Mouse (Mus musculus): ENCODE measurements around the gene Ywhah. TPM values are rescaled to one million over a fixed set of nuclear protein-coding genes. Genes with fewer than 3 reads are reported as not detected.

Gene Ywhah
- 517 and 561 TPM in 2 replicates for polyA plus RNA-seq (2015; fragmentation: Nextera tagmentation; extraction: Ambion mirVana)

DNA sequence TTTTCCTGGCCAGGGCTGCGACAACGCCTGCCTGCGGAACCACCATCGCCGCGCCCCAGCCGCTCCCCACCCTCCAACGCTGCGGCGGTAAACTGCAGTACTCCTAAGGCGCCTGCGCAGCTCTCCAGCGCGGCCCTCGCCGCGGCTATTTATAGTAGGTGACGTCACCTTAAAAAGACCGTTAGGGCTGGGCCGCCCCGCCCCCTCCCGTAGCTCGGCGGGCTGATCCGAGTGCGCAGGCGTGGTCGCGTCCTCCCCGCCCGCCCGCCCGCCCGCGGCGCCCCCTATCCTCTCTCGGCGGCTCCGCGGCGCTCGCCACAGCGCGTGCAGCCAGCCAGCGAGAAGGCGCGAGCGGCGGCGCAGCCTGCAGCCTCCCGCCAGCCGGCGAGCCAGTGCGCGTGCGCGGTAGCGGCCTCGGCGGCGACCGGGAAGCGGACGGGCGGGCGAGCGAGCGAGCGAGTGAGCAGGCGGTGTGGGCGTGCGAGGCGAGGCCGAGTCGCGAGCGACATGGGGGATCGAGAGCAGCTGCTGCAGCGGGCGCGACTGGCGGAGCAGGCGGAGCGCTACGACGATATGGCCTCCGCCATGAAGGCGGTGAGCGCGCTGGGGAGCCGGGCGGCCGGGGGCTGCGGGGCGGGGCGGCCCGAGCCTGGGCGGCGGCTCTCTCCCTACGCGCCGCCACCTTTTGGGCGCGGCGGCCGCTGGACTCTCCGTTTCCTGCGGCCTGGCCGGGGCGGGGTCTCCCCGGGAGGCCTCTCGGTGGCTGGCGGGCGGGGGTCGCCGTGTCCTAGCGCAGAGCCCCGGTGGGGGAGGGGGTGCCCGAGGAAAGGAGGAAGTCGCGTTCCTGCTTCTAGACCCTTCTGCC is at the start of gene Ywhah:
Ywhah (plus strand) TSS at position 256 of the 865 bp plus-strand sequence.
- Histone ChIP-seq H3K27me3 (no peaks in the 10 kb centered on the region), H3K4me3 (replicated peaks) (peak within 1 kb of the TSS; percentile 85), H3K9ac (replicated peaks) (peak within 1 kb of the TSS; percentile 95), H3K4me2 (replicated peaks) (peak within 1 kb of the TSS; percentile 87), H3K9me3 (no peaks in the 10 kb centered on the region), H3K36me3 (peaks cover 8% of the 10 kb centered on the region; the same call in 1 of the 2 replicates), H3K4me1 (replicated peaks) (peaks cover 48% of the 10 kb centered on the region), H3K27ac (peak within 1 kb of the TSS; percentile 100)
- peak; percentile 97 for ATAC-seq
- 1% methylated on average over 120 of the region's 121 CpGs for WGBS

- Histone ChIP-seq H3K27me3 (no peaks in the 10 kb centered on the region), H3K4me3 (replicated peaks) (no peak overlapping the region), H3K4me1 (replicated peaks) (no peaks in the 10 kb centered on the region), H3K9me3 (no peaks in the 10 kb centered on the region), H3K36me3 (peaks cover 30% of the 10 kb centered on the region), H3K27ac (no peak overlapping the region), H3K9ac (replicated peaks) (no peak overlapping the region), H3K4me2 (replicated peaks) (no peak overlapping the region)
- no peak for ATAC-seq
- WGBS: 91% methylated on average over 4 of the region's 4 CpGs
These were observed 42.1 kb upstream of the Ywhah start for GRCm38 (mm10) chr5:32976541-32976940.

GRCm38 (mm10) chr5:32977179-32977578 is 41.4 kb upstream of the Ywhah start:
- H3K27ac ChIP-seq: no peak overlapping the region
- H3K4me2 ChIP-seq (replicated peaks): no peak overlapping the region
- no peak for ATAC-seq
- H3K9ac ChIP-seq (replicated peaks): no peak overlapping the region
- peaks cover 35% of the 10 kb centered on the region for H3K36me3 ChIP-seq
- no peaks in the 10 kb centered on the region for H3K4me1 ChIP-seq (replicated peaks)
- no peaks in the 10 kb centered on the region for H3K27me3 ChIP-seq
- H3K4me3 ChIP-seq (replicated peaks): no peak overlapping the region
- H3K9me3 ChIP-seq: no peaks in the 10 kb centered on the region

GRCm38 (mm10) chr5:32985379-32985778 is 33.2 kb upstream of the Ywhah start:
- Histone ChIP-seq H3K9ac (replicated peaks) (no peak overlapping the region; the same call in 1 of the 2 replicates), H3K4me2 (replicated peaks) (no peak overlapping the region), H3K9me3 (no peaks in the 10 kb centered on the region), H3K36me3 (peaks cover 63% of the 10 kb centered on the region), H3K27me3 (no peaks in the 10 kb centered on the region), H3K27ac (no peak overlapping the region), H3K4me3 (replicated peaks) (no peak overlapping the region), H3K4me1 (replicated peaks) (peaks cover 5% of the 10 kb centered on the region; the same call in 1 of the 2 replicates)
- WGBS: 58% methylated on average over 1 of the region's 1 CpGs
- no peak for ATAC-seq

- Histone ChIP-seq H3K4me2 (replicated peaks) (no peak overlapping the region), H3K9me3 (no peaks in the 10 kb centered on the region), H3K27me3 (no peaks in the 10 kb centered on the region), H3K4me1 (replicated peaks) (peaks cover 5% of the 10 kb centered on the region; the same call in 1 of the 2 replicates), H3K27ac (no peak overlapping the region), H3K9ac (replicated peaks) (no peak overlapping the region), H3K36me3 (peaks cover 50% of the 10 kb centered on the region), H3K4me3 (replicated peaks) (no peak overlapping the region)
- ATAC-seq: peak; percentile 78
- WGBS: 70% methylated on average over 1 of the region's 1 CpGs
These were observed 30.7 kb upstream of the Ywhah start for GRCm38 (mm10) chr5:32987873-32988272.

- no peak overlapping the region for H3K4me3 ChIP-seq (replicated peaks)
- H3K9me3 ChIP-seq: no peaks in the 10 kb centered on the region
- WGBS: 87% methylated on average over 13 of the region's 13 CpGs
- no peak for ATAC-seq
- H3K27ac ChIP-seq: no peak overlapping the region
- H3K36me3 ChIP-seq: peaks cover 28% of the 10 kb centered on the region
- no peak overlapping the region for H3K9ac ChIP-seq (replicated peaks)
- H3K4me1 ChIP-seq (replicated peaks): peaks cover 5% of the 10 kb centered on the region; the same call in 1 of the 2 replicates
- H3K4me2 ChIP-seq (replicated peaks): no peak overlapping the region
- no peaks in the 10 kb centered on the region for H3K27me3 ChIP-seq
These were observed 28.5 kb upstream of the Ywhah start for GRCm38 (mm10) chr5:32989959-32990640.

DNA sequence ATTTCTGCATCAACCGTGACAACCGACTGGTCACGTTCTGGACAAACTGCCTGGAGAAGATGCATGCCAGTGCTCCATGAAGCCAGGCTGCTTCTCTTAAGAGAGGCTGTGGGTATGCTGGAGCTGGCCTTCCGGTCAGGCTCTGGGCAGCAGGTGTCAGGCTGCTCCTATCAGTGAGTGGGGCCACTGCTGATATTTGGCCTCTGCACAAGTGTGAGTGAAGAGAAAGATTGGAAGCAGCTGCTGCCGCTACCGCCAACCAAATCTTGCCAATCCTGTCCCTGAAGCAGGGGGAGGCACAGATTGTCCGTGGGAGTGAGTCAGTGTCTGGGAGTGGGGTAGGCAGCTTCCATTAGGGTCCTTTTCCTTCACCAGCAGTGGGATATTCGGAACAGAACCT is 27.5 kb upstream of the Ywhah start:
- 87% methylated on average over 8 of the region's 8 CpGs for WGBS
- Histone ChIP-seq H3K4me2 (replicated peaks) (no peak overlapping the region), H3K9me3 (no peaks in the 10 kb centered on the region), H3K36me3 (peaks cover 22% of the 10 kb centered on the region), H3K27me3 (no peaks in the 10 kb centered on the region), H3K9ac (replicated peaks) (no peak overlapping the region), H3K4me3 (replicated peaks) (no peak overlapping the region), H3K27ac (no peak overlapping the region), H3K4me1 (replicated peaks) (peaks cover 5% of the 10 kb centered on the region; the same call in 1 of the 2 replicates)
- no peak for ATAC-seq

DNA sequence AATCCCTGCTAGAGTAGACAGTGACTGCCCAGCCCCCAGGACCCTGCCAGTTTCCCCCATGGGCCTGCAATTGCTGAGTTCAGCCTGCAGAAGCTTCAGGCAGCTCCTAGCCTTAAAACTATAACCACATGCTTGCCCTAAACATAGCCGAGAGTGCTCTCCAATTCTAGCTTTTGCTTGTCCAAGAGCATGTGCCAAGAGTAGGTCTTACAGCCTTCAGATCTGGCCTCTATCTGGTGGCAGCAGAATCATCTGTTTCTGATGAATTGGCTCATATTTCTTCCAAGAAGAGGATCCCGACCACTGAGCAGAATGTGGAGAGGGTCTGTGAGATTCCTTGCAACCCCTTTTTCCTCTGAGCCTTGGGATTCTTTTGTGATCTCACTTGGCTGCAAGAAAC is 24.1 kb upstream of the Ywhah start:
- no peak overlapping the region for H3K27ac ChIP-seq
- ATAC-seq: no peak
- WGBS: 71% methylated on average over 2 of the region's 2 CpGs
- no peaks in the 10 kb centered on the region for H3K27me3 ChIP-seq
- H3K36me3 ChIP-seq: peaks cover under 1% of the 10 kb centered on the region; the same call in 1 of the 2 replicates
- H3K9me3 ChIP-seq: no peaks in the 10 kb centered on the region
- no peak overlapping the region for H3K9ac ChIP-seq (replicated peaks)
- peaks cover 9% of the 10 kb centered on the region for H3K4me1 ChIP-seq (replicated peaks)
- H3K4me3 ChIP-seq (replicated peaks): no peak overlapping the region
- H3K4me2 ChIP-seq (replicated peaks): no peak overlapping the region

DNA sequence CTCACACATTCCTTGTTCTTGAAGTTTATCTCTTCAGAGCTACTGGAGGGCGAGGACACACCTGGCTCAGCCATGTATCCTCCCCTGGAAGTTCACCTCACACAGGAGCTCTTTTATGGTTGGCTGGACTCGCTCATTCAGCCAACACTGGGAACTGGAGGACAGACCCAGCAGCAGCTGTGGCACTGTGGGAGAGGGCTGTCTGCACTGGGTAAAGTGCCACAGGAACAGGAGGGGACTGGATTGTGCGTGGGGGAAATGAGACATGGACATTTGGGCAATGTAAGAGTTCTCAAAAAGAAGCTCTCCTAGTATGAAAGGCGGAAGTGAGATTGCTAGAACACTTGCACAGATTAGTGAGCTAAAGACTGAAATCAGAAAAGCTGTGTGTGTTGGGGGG is 22.9 kb upstream of the Ywhah start:
- ATAC-seq: no peak
- H3K4me2 ChIP-seq (replicated peaks): no peak overlapping the region
- H3K9ac ChIP-seq (replicated peaks): no peak overlapping the region
- no peaks in the 10 kb centered on the region for H3K27me3 ChIP-seq
- H3K4me3 ChIP-seq (replicated peaks): no peak overlapping the region
- H3K27ac ChIP-seq: no peak overlapping the region
- H3K9me3 ChIP-seq: no peaks in the 10 kb centered on the region
- peaks cover 9% of the 10 kb centered on the region for H3K4me1 ChIP-seq (replicated peaks)
- H3K36me3 ChIP-seq: no peaks in the 10 kb centered on the region
- WGBS: 87% methylated on average over 4 of the region's 4 CpGs

- Histone ChIP-seq H3K4me2 (replicated peaks) (no peak overlapping the region), H3K9me3 (no peaks in the 10 kb centered on the region), H3K4me3 (replicated peaks) (no peak overlapping the region), H3K9ac (replicated peaks) (no peak overlapping the region), H3K36me3 (no peaks in the 10 kb centered on the region), H3K27ac (peak overlapping the region; percentile 59), H3K4me1 (replicated peaks) (peaks cover 9% of the 10 kb centered on the region), H3K27me3 (no peaks in the 10 kb centered on the region)
- ATAC-seq: peak; percentile 57
- WGBS: 84% methylated on average over 1 of the region's 1 CpGs
These were observed 22.1 kb upstream of the Ywhah start for GRCm38 (mm10) chr5:32996560-32996959.

- Histone ChIP-seq H3K27ac (no peak overlapping the region), H3K4me2 (replicated peaks) (no peak overlapping the region), H3K36me3 (no peaks in the 10 kb centered on the region), H3K4me1 (replicated peaks) (peaks cover 9% of the 10 kb centered on the region), H3K9me3 (no peaks in the 10 kb centered on the region), H3K27me3 (no peaks in the 10 kb centered on the region), H3K4me3 (replicated peaks) (no peak overlapping the region), H3K9ac (replicated peaks) (no peak overlapping the region)
- 74% methylated on average over 4 of the region's 4 CpGs for WGBS
- no peak for ATAC-seq
These were observed 20.9 kb upstream of the Ywhah start for GRCm38 (mm10) chr5:32997686-32998085.

- H3K4me1 ChIP-seq (replicated peaks): peaks cover 9% of the 10 kb centered on the region
- 94% methylated on average over 4 of the region's 4 CpGs for WGBS
- no peak overlapping the region for H3K27ac ChIP-seq
- no peaks in the 10 kb centered on the region for H3K9me3 ChIP-seq
- H3K36me3 ChIP-seq: no peaks in the 10 kb centered on the region
- H3K9ac ChIP-seq (replicated peaks): no peak overlapping the region
- ATAC-seq: no peak
- H3K4me2 ChIP-seq (replicated peaks): no peak overlapping the region
- H3K27me3 ChIP-seq: no peaks in the 10 kb centered on the region
- H3K4me3 ChIP-seq (replicated peaks): no peak overlapping the region
These were observed 19.8 kb upstream of the Ywhah start for GRCm38 (mm10) chr5:32998783-32999182.
